1 mouse cellular context compared by ENCODE assay signal in the genomic region with DNA sequence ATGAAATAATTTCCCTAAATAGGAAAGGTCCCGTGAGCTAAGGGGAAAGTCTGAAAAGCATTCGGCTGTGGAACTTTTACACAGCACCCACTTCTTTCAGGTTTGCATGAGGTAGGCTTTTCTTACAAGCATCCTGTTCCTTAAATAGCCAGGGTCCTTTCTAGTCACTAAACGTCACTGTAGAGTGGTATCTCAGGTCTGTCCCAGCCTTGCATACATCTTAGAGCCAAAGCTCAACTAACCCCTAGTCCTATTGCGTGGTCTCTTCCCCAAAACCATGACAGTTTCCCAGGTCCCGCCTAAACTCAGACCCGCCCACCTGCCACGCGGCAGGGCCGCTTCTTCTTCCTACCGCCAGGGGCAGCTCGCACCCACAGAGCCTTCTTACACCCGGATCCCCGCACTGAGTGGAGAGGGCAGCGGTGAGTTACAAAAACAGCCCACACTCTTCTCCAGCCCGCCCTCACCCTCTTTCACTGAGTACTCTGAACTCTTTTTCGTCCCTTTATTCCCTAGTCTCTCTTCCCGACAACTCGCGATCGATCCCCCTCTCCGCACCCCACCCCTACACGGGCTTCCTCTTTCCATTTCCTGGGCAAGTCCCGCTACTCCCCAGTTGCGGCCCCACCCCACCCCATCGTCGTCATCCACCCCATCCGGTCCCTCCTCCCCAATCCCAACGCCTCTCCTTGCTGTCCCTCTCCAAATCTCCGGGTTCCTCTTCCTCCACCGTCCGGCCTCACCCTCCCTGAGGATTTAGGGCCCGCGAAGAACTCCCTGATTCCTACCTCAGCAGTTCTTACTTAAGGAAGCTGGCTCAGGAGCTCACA.
A peak's percentile ranks its signal among the peaks of the same experiment; 100 is the strongest.
TF ChIP-seq lines count a peak whose summit lies in the region.

A gene (plus strand): TSS at position 170 of the 830 bp plus-strand sequence.

TF ChIP-seq in MEL, 35 proteins besides CTCF, POLR2A, EP300 and RAD21 (continued from another document):
- TF ChIP-seq MYB (IDR thresholded peaks at IDR 0.05; ENCODE audit: low read depth, low read length), result no peak
- no peak for TF ChIP-seq MAFK (IDR thresholded peaks at IDR 0.05; ENCODE audit: borderline replicate concordance, low read depth, low read length)
- TF ChIP-seq SMC3 (IDR thresholded peaks at IDR 0.05; ENCODE audit: low read depth, low read length), result peak; percentile 22; the same call in 1 of the 2 replicates
- no peak for TF ChIP-seq CHD1 (IDR thresholded peaks at IDR 0.05; ENCODE audit: low read depth, low read length)
- TF ChIP-seq MEF2A (IDR thresholded peaks at IDR 0.05; ENCODE audit: extremely low read depth, insufficient replicate concordance, low read depth, low read length, poor library complexity, severe bottlenecking), result no peak
- peak; percentile 97 for TF ChIP-seq MYC (IDR thresholded peaks at IDR 0.05; ENCODE audit: low read depth, low read length)
- TF ChIP-seq TAL1 (IDR thresholded peaks at IDR 0.05; ENCODE audit: low read length), result no peak
- peak; percentile 64 for TF ChIP-seq TBP (IDR thresholded peaks at IDR 0.05; ENCODE audit: low read depth, low read length)
TF ChIP-seq in MEL: peak in this region for 16.
